Comparison of ENCODE assay signal across 9 mouse cellular contexts in genomic region chr6:148556484-148556871, GRCm38 (mm10).
DNase-seq lines count a peak whose midpoint lies in the region; ATAC-seq and TF ChIP-seq lines count a peak whose summit lies in the region.
"Had no signal": no experiment of that assay in that cellular context is flagged by ENCODE, and none has a peak within 500 bp of the region (broad histone marks: within the 10 kb centered on the region; RNA-seq: fewer than 3 reads in every experiment).

No protein-coding gene starts in this region.

- H3K9me3 ChIP-seq in hindbrain, postnatal 0 days (ENCODE audit: low read length), result no peaks in the 10 kb centered on the region
- H3K9me3 ChIP-seq in hindbrain, embryonic 16.5 days (ENCODE audit: control insufficient read depth, low read length), result no peaks in the 10 kb centered on the region
- no peaks in the 10 kb centered on the region for H3K9me3 ChIP-seq in midbrain, embryonic 13.5 days
- no peaks in the 10 kb centered on the region for H3K9me3 ChIP-seq in midbrain, embryonic 10.5 days (replicated peaks)
- H3K9me3 ChIP-seq in heart, embryonic 13.5 days, result no peaks in the 10 kb centered on the region
- H3K9me3 ChIP-seq in stomach, embryonic 15.5 days, result no peaks in the 10 kb centered on the region
- H3K9me3 ChIP-seq in liver, embryonic 11.5 days (ENCODE audit: control insufficient read depth, low read length), result no peaks in the 10 kb centered on the region

- no peak overlapping the region for H3K9ac ChIP-seq in hindbrain, postnatal 0 days (replicated peaks; ENCODE audit: low read length)
- H3K9ac ChIP-seq in hindbrain, embryonic 16.5 days (ENCODE audit: low read depth, low read length), result no peak overlapping the region
- no peak overlapping the region for H3K9ac ChIP-seq in midbrain, embryonic 13.5 days (replicated peaks)
- no peak overlapping the region for H3K9ac ChIP-seq in heart, embryonic 13.5 days
- H3K9ac ChIP-seq in stomach, embryonic 15.5 days, result no peak overlapping the region
- no peak overlapping the region for H3K9ac ChIP-seq in liver, embryonic 11.5 days (ENCODE audit: low read depth, low read length)

- H3K4me2 ChIP-seq in hindbrain, postnatal 0 days (ENCODE audit: low read depth, low read length), result no peak overlapping the region
- H3K4me2 ChIP-seq in hindbrain, embryonic 16.5 days (ENCODE audit: low read length), result no peak overlapping the region
- H3K4me2 ChIP-seq in midbrain, embryonic 13.5 days (replicated peaks), result no peak overlapping the region
- H3K4me2 ChIP-seq in heart, embryonic 13.5 days, result peak overlapping the region; percentile 32
- H3K4me2 ChIP-seq in stomach, embryonic 15.5 days, result peak overlapping the region; percentile 10; the same call in 1 of the 2 replicates
- no peak overlapping the region for H3K4me2 ChIP-seq in liver, embryonic 11.5 days

- peak overlapping the region; percentile 66; the same call in 1 of the 2 replicates for H3K27ac ChIP-seq in hindbrain, postnatal 0 days
- no peak overlapping the region; the same call in 1 of the 2 replicates for H3K27ac ChIP-seq in hindbrain, embryonic 16.5 days (ENCODE audit: low read depth, low read length)
- 0 out of 2 replicates have a peak overlapping the region, but pooled peaks have one; percentile 17 for H3K27ac ChIP-seq in midbrain, embryonic 13.5 days
- no peak overlapping the region for H3K27ac ChIP-seq in midbrain, embryonic 10.5 days (replicated peaks)
- peak overlapping the region; percentile 80 for H3K27ac ChIP-seq in heart, embryonic 13.5 days (replicated peaks)
- H3K27ac ChIP-seq in stomach, embryonic 15.5 days, result peak overlapping the region; percentile 93
- no peak overlapping the region for H3K27ac ChIP-seq in liver, embryonic 11.5 days (ENCODE audit: low read depth, low read length)

- ATAC-seq in hindbrain, postnatal 0 days, result no peak
- no peak for ATAC-seq in hindbrain, embryonic 16.5 days
- no peak for ATAC-seq in midbrain, embryonic 13.5 days
- no peak for ATAC-seq in heart, embryonic 13.5 days (ENCODE audit: extremely low read depth, insufficient number of reproducible peaks, low FRiP score, low TSS enrichment)
- ATAC-seq in stomach, embryonic 15.5 days (ENCODE audit: insufficient read depth, low FRiP score, low read depth), result no peak
- ATAC-seq in liver, embryonic 11.5 days (replicated peaks; ENCODE audit: low FRiP score), result no peak

- 80% methylated on average over 2 of the region's 2 CpGs for WGBS in hindbrain, postnatal 0 days
- 84% methylated on average over 2 of the region's 2 CpGs for WGBS in hindbrain, embryonic 16.5 days
- 91% methylated on average over 2 of the region's 2 CpGs for WGBS in midbrain, embryonic 13.5 days
- WGBS in midbrain, embryonic 10.5 days, result 96% methylated on average over 2 of the region's 2 CpGs
- 38% methylated on average over 2 of the region's 2 CpGs for WGBS in heart, embryonic 13.5 days
- 55% methylated on average over 2 of the region's 2 CpGs for WGBS in stomach, embryonic 15.5 days
- WGBS in liver, embryonic 11.5 days, result 64% methylated on average over 2 of the region's 2 CpGs

- no peak overlapping the region for H3K4me3 ChIP-seq in hindbrain, postnatal 0 days (ENCODE audit: low read length)
- no peak overlapping the region for H3K4me3 ChIP-seq in hindbrain, embryonic 16.5 days (ENCODE audit: low read length)
- H3K4me3 ChIP-seq in midbrain, embryonic 13.5 days (replicated peaks), result no peak overlapping the region
- H3K4me3 ChIP-seq in midbrain, embryonic 10.5 days, result no peak overlapping the region
- H3K4me3 ChIP-seq in heart, embryonic 13.5 days, result no peak overlapping the region; the same call in 1 of the 2 replicates
- no peak overlapping the region for H3K4me3 ChIP-seq in stomach, embryonic 15.5 days (replicated peaks)
- no peak overlapping the region for H3K4me3 ChIP-seq in liver, embryonic 11.5 days (ENCODE audit: low read depth, low read length)

- no peak for TF ChIP-seq CTCF in hindbrain, postnatal 0 days (IDR thresholded peaks at IDR 0.05; ENCODE audit: low read depth)

- no peaks in the 10 kb centered on the region for H3K27me3 ChIP-seq in hindbrain, postnatal 0 days (ENCODE audit: insufficient read depth, low read length)
- no peaks in the 10 kb centered on the region for H3K27me3 ChIP-seq in hindbrain, embryonic 16.5 days (replicated peaks; ENCODE audit: control insufficient read depth, insufficient read depth, low read length)
- no peaks in the 10 kb centered on the region for H3K27me3 ChIP-seq in midbrain, embryonic 13.5 days
- H3K27me3 ChIP-seq in midbrain, embryonic 10.5 days (ENCODE audit: low read depth, poor library complexity, severe bottlenecking), result no peaks in the 10 kb centered on the region
- no peaks in the 10 kb centered on the region for H3K27me3 ChIP-seq in heart, embryonic 13.5 days (replicated peaks)
- H3K27me3 ChIP-seq in stomach, embryonic 15.5 days (replicated peaks), result no peaks in the 10 kb centered on the region
- H3K27me3 ChIP-seq in liver, embryonic 11.5 days (replicated peaks; ENCODE audit: control insufficient read depth, insufficient read depth, low read length), result no peaks in the 10 kb centered on the region

- no peaks in the 10 kb centered on the region for H3K36me3 ChIP-seq in hindbrain, postnatal 0 days (ENCODE audit: insufficient read depth, low read length)
- no peaks in the 10 kb centered on the region for H3K36me3 ChIP-seq in hindbrain, embryonic 16.5 days (ENCODE audit: control insufficient read depth, insufficient read depth, low read length)
- no peaks in the 10 kb centered on the region for H3K36me3 ChIP-seq in midbrain, embryonic 13.5 days
- H3K36me3 ChIP-seq in midbrain, embryonic 10.5 days, result no peaks in the 10 kb centered on the region
- H3K36me3 ChIP-seq in heart, embryonic 13.5 days, result no peaks in the 10 kb centered on the region
- no peaks in the 10 kb centered on the region for H3K36me3 ChIP-seq in stomach, embryonic 15.5 days
- no peaks in the 10 kb centered on the region for H3K36me3 ChIP-seq in liver, embryonic 11.5 days (ENCODE audit: control insufficient read depth, insufficient read depth, low read length)

- H3K4me1 ChIP-seq in hindbrain, postnatal 0 days (ENCODE audit: insufficient read depth, low read length), result no peaks in the 10 kb centered on the region
- no peaks in the 10 kb centered on the region for H3K4me1 ChIP-seq in hindbrain, embryonic 16.5 days (ENCODE audit: control insufficient read depth, insufficient read depth, low read depth, low read length)
- H3K4me1 ChIP-seq in midbrain, embryonic 13.5 days (replicated peaks), result no peaks in the 10 kb centered on the region
- no peaks in the 10 kb centered on the region for H3K4me1 ChIP-seq in midbrain, embryonic 10.5 days
- peaks cover 37% of the 10 kb centered on the region for H3K4me1 ChIP-seq in heart, embryonic 13.5 days
- H3K4me1 ChIP-seq in stomach, embryonic 15.5 days, result peaks cover 3% of the 10 kb centered on the region; the same call in 1 of the 2 replicates
- H3K4me1 ChIP-seq in liver, embryonic 11.5 days (replicated peaks; ENCODE audit: control insufficient read depth, insufficient read depth, low read length), result no peaks in the 10 kb centered on the region

- DNase-seq in hindbrain, postnatal 0 days (ENCODE audit: low spot score), result no peak
- DNase-seq in midbrain, embryonic 10.5 days (ENCODE audit: low spot score), result no peak
- no peak for DNase-seq in liver, embryonic 11.5 days (ENCODE audit: low spot score)
- DNase-seq: adrenal gland, postnatal 14 days; thymus, postnatal 36 days had no signal

Comparison
In these comparisons a context has a peak if more than half of its experiments do, and no peak if none do; other contexts are left out.
1. H3K27ac ChIP-seq: peak in hindbrain, postnatal 0 days (single experiment), midbrain, embryonic 13.5 days (single experiment), heart, embryonic 13.5 days (single experiment) and stomach, embryonic 15.5 days (single experiment); none in hindbrain, embryonic 16.5 days (single experiment), midbrain, embryonic 10.5 days (single experiment) and liver, embryonic 11.5 days (single experiment).
2. H3K4me2 ChIP-seq: peak in heart, embryonic 13.5 days (single experiment) and stomach, embryonic 15.5 days (single experiment); none in hindbrain, postnatal 0 days (single experiment), hindbrain, embryonic 16.5 days (single experiment), midbrain, embryonic 13.5 days (single experiment) and liver, embryonic 11.5 days (single experiment).